Mouse (Mus musculus): ENCODE data around the gene St6gal1.
"Not testable (repeated sequence)": the region's sequence is repeated elsewhere in the genome, so short reads cannot be mapped to it uniquely, and the experiment has no call there.

St6gal1 gene

DNA sequence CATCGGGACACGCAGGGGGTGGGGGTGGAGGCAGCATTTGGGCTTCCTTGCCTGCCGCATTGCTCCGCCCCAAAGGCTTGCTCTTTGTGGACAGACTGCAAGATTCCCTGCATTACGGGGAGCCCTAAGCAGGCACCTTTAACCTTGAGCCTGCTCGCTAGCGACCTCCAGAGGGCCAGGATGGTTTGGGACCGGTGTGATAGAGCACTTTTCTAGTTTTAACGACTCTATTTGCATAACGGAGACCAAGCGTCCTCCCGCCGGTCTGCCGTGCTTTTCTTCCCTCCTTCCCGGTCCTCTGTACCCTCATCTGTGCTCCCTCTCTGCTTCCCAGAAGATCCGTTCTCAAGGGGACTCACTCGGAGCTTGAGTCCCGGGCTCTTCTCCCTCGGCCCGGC is at the start of gene St6gal1:
TSS of gene St6gal1 (plus strand) at position 70 of the 398 bp plus-strand sequence.
- peak; percentile 91 to 93 for DNase-seq

- peak; percentile 31 to 49 for DNase-seq
Measured at GRCm38 (mm10) chr16:23174855-23175254, 49.7 kb upstream of the St6gal1 start.

DNA sequence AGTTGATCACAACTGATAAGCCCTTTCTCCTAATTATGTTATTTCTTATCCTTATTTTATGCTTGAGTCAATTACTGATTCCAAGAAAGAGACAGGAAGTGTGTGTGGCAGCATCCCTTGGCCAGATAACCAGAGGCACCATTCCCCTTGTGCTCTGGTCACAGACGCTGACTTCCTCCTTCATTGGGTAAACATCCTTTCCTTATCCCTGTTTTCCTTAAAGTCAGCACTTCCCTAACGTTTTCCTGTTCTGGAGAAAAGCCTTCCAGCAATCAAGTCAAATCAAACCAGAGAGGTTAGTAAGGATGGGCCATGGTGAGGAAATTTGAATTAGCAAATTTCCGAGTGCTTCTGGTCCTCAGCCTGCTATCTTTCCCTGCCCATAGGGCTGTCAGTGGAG is 48.6 kb upstream of the St6gal1 start:
- no peak for DNase-seq

DNA sequence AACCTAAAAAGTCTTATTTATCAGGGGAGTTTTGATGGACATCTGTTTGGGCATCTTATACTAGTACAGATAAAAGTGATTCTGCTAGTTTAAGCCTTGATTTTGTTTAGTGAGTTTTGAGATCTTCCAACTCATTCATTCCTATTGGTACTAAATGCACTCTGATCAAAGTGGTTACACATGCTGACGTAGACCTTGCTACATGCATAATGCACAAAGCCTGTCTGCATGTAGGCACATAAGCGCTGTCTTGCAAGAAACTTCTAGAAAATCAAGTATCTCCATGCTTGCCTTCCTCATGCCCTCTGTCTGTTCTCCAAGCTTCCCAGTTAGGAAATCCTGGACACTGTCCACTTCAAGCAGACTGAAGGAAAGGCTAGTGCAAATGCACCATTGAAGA is 46.7 kb upstream of the St6gal1 start:
- no peak for DNase-seq

GRCm38 (mm10) chr16:23178796-23179195 is 45.7 kb upstream of the St6gal1 start:
- no peak for DNase-seq

DNA sequence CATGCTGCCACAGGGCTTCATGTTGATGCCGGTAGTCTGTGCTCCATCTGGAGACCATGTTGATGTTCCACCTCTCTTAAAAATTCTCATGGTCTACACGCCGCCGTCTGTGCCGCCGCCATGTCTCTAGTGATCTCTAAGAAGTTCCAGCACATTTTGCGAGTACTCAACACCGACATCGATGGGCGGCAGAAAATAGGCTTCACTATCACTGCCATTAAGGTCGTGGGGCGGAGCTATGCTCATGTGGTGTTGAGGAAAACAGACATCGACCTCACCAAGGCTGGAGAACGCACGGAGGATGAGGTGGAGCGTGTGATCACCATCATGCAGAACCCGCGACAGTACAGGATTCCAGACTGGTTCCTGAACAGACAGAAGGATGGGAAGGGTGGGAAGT is 45.1 kb upstream of the St6gal1 start:
- not testable (repeated sequence) for DNase-seq

- no peak for DNase-seq
Measured at GRCm38 (mm10) chr16:23181054-23181453, 43.5 kb upstream of the St6gal1 start.

DNA sequence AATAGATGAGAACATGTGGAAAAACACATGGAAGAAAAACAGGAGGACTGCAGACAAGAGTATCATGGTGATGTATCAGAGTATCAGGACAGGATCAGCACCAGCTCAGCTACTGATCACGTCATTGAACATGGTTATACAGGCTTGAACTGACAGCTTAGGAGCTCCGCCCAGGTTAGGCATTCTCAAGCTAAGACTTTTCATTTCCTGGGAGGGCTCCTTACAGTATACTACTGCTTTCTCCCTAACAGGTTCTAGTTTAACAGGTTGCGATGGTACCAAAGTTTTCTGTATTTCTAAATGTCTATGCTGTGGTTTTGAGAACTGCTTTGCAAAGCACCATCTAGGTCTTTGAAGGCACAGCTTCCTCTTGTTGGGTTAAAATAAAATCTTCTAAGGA is 43.1 kb upstream of the St6gal1 start:
- DNase-seq, result peak; percentile 27 to 53

DNA sequence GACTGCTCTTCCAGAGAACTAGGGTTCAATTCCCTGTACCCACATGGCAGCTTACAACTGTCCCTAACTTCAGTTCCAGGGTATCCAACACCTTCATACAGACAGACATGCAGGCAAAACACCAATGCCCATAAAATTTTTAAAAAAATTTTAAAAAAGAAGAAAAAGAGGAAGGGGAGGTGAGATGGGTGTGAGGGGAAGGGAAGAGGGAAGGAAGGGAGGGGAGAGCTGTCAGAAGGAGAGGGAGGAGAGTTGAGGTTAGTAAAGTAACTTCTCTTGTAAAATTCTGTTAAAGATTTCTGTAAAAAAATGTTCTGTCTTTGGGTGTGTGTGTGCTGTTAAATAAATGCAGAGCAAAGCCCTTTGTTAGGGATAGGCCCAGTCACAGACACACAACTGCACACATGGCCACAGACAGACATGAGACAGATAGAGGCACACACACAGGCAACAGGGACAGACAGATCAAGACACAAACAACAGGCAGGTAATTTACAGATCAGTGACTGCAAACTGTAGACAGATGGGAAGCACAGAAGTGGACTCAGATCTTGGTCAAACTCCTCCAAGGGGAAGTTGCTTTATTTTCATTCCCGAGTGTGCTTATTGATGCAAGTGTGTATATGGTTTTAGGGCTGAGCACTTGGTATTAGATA is 42.5 kb upstream of the St6gal1 start:
- DNase-seq, result no peak

DNA sequence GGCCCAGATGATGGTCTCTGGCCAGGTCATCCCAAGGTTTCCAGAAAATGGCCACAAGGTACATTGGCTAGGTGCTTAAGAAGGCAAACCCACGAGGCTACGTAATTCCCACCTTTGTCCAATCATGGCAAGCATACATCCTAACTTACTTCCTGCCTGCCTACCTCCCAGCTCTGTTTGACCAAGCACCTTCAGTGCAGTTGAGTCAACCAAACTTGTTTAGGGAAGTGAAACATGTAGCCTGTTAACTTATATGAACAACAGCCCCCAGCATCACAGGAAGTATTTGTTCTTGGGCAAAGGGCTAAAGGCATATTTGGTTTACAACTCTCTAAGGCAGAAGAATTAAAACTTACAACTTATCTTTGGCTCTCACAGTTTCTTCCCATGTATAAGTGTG is 38.7 kb upstream of the St6gal1 start:
- no peak for DNase-seq

DNA sequence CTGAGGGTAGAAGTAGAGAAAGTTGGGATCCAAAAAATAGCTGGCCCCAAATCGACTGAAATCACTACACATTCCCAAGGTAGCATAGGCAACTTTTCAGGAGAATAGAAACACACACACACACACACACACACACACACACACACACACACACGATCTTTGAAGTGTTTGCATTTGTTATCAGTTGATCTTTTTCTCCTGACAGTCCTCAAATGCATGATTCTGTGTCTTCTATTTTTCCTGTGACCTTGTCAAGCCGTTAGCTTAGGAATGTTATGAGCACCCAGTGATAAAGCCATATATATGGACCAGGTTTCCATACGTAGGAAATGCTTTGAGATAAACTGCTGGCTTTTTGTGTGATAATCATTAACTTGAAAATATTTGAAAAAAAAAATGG is 38.1 kb upstream of the St6gal1 start:
- no peak for DNase-seq

GRCm38 (mm10) chr16:23187983-23188382 is 36.6 kb upstream of the St6gal1 start:
- no peak for DNase-seq

- no peak for DNase-seq
Measured at GRCm38 (mm10) chr16:23189612-23190011, 34.9 kb upstream of the St6gal1 start.

- no peak for DNase-seq
Measured at GRCm38 (mm10) chr16:23191560-23192242, 32.8 kb upstream of the St6gal1 start.

GRCm38 (mm10) chr16:23195618-23196017 is 28.9 kb upstream of the St6gal1 start:
- DNase-seq, result no peak

- no peak for DNase-seq
Measured at GRCm38 (mm10) chr16:23196296-23196695, 28.2 kb upstream of the St6gal1 start.

DNA sequence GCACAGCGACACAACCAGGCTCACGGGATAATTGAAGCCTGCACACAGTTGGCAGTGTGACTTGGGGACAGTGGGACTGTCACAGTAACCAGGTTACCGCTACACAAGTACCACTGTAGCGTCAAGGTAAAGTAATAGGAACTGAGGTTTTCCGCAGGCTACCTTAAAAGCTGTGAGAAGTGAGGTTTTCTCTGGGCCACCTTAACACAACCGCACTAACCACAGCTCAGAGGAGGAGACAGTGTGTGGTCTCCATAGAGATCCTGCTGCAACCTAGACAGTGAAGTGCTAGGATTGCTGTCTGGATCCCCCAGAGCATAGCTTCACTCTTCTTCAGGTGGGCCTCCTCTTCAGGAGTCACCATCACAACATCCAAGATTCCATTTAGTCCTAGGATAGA is 27.7 kb upstream of the St6gal1 start:
- DNase-seq, result no peak

DNA sequence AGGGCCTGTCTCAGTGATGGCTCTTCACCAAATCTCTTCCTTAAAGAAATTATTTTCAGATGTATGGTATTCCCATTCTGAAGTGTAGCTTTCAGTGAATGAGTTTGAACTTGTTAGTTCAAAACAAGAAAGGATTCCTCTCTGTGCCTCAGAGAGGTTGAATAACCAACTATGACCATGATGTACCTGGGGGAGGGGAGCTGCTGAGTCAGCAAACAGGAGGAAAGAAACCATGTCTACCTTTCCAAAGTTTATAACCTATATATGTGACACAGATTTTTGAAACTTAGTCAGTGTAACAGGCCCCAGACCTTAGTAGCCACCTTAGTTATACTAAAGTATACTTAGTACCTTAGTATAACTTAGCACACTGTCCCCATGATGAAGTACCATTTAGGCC is 23.0 kb upstream of the St6gal1 start:
- DNase-seq, result no peak

GRCm38 (mm10) chr16:23214314-23214713 is 10.2 kb upstream of the St6gal1 start:
- DNase-seq, result no peak

GRCm38 (mm10) chr16:23215241-23215900 is 9.2 kb upstream of the St6gal1 start:
- no peak for DNase-seq

- DNase-seq, result no peak
Measured at GRCm38 (mm10) chr16:23216366-23216765, 8.2 kb upstream of the St6gal1 start.

DNA sequence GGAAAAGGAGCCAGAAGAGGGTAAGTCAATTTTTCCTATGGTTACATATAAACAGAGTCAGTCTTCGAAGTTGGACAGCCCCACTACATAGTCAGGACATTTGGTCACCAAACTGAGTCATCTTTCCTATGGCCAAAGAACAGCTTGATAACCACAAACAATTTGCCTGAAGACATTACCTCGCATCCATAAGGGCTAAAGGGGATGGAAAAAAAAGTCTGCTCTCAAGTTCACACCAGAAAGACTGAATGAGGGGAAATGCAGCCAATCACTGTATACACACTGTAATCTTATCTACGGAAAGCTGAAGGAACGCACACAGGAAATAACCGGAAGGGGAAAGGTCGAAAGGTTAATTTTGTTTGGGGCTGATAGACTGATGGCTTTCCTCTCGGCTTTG is 6.2 kb upstream of the St6gal1 start:
- DNase-seq, result no peak

DNA sequence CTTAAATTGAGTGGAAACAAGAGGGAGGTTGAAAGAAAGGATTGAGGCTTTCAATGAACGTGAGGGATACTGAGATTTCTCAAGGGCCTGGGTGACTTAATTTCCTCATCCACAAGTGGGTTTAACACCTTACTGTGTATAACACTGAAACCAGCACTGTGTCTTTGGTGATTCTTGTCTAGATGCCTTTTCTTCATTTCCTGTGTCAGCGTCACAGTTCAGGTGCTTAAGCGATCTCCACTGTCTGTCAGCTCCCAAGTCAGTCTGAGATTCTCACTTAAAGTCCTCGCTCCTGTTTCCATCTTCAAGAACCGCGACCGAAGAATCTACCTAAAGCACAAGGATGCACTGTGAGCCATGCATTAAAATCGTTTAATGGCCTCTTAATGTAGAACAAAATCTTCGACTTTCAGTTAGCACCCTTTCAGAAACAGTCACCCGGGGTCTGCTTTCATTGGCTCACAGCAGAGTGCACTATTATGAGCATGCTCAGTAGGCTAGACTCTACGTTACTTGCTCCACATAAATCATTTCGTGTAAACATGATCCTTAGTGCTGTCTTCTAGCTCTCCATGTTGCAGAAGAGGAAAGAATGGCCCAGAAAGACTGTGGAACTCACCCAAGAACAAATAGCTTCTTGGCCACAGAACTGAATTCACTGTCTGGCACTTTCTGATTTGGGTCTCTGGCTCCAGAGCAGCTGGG is 1.2 kb upstream of the St6gal1 start:
- DNase-seq, result peak; percentile 40 to 50

Data from thymus, postnatal 36 days (tissue).